Mouse (Mus musculus) adrenal gland, postnatal 25 days (tissue): ENCODE data around the gene Zfp775. TPM values are rescaled to one million over a fixed set of nuclear protein-coding genes. Genes with fewer than 3 reads are reported as not detected.

ENCODE experiments used
- DNase-seq: peaks from one replicate; pipeline ENCODE4 v3.0.0; 2021; ENCODE audit warnings: mixed read lengths
- long read RNA-seq: library from polyadenylated mRNA; stranded (forward); transcript quantifications from one replicate; pipeline ENCODE4 v2.0.0, GENCODE M21; 2021
- total RNA-seq: library from RNA; stranded (reverse); gene quantifications from 2 replicates; pipeline ENCODE4 v1.2.3, GENCODE M21; 2021

Zfp775 gene
- 8.2 and 15.4 TPM in 2 replicates for total RNA-seq
- long read RNA-seq, full-length matches to known transcripts = 27 of 27 reads
- long read RNA-seq, partial matches to known transcripts = 0 of 27 reads
- long read RNA-seq, other reads (novel, unspliced or antisense) = 0 of 27 reads

DNA sequence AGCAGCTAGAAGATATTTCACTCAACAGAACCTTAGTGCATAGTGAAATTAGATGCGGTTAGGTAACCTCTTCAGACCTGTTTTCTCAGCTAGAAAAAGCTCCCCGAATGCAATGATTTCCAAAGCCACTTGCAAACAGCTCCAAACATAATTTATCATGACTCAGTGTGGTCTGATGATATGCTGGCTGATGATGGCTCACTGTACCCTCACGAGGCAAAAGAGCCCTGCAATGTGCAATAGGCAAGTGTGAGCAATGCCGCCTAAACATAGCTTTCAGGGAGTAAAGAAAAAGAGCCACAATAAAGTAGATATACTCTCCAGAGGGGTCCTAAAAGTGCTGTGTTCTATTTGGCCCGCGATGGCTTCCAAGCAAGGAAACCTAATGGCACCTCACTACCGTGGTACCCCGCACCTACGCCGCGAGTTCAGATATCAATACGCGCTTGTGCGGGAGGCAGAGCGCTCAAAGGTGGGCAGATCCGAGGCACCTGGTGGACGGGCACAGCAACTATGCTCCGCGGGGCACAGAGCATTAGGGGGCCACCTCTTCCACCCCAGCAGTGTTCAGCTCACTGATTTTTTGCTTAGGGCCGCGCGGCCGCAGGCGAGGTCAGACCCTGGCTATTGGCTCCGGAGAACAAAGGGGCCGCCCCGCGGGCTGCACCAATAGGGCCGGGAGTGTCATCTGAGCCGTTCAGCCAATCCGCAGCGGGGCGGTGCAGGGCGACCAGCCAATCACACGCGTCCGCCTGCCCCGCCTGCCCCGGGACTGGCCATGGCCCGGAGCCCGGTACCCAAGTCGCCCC lies at the start of gene Zfp775:
Gene Zfp775, plus strand, starts transcription at position 793 of the 809 bp plus-strand sequence.
- peak; percentile 98 for DNase-seq

DNA sequence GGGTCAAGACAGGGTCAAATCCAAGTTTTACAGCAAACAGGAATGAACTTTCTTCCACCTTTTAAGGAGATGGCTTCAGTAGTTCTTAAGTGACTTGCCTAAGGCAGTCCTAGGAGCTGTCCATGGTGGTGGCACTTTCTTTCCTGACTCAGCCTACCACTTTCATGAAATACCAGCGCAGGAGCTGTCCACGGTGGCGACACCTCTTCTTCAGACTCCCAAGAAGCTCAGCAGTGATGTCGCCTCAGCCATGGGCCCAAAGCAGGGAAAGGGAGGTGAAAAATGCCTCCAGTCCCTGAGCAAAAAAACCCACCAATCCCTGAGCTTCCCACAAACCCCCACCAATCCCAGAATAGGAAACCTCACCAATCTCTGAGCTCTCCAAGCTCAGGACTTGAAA lies 48.9 kb upstream of the Zfp775 start:
- peak; percentile 46 for DNase-seq

DNA sequence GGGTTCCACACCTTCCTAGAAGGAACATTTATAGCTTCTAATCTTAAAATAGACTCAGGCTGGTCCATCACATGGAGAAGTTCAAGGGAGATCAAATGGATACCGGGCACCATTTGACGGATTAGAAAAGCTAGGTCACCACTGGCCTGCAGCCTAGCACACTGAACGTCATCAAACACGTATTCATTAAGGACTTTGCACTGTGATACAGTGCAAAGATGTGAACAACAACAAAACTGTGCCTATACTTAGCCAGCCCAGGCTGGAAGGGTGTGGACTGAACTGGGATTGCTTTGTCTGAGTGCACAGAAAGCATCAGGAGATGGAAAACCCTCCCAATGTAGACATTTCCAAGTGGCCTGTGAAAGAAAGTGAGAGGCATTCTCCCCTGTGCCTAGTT lies 48.0 kb upstream of the Zfp775 start:
- no peak for DNase-seq

DNA sequence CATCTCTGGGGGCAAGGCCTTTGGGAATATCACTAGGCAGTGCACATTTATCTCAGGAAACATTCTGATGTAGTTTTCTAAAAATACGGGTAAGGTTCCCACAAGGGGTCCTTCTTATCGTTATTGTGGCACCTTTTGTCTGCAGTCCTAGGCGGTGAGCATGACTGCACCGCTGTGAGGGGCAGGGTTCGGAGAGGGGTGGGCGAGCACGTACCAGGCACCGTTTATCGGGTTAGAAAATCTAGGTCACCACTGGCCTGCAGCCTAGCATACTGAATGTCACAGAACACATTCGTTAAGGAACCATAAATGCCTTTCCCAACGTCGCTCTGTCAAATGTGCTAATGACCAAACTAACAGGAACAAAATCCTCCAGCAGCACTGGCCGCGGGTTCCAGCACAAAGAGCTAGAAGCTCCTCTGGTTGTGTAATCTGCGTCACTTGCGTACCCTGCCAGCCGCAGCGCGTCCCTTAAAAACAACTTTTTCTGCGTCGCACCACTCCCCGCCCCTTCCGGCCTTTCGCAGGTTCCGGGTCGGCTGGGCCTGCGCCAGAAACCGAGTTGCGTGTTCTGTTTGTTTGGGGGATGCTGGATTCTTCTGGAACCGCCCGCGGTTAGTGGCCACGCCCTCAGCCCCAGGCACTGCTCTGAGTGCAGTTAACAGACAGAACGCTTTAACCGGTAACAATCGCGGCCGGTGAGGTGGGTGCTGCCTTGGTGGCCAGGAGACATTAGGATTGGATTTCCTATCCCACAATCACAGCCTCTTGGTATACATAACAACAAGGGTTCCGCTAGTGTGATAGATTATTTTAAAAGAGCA lies 47.4 kb upstream of the Zfp775 start, which contains the start of gene Lrrc61:
Gene Lrrc61, plus strand, starts transcription at position 517 of the 824 bp plus-strand sequence.
- DNase-seq = peak; percentile 99

DNA sequence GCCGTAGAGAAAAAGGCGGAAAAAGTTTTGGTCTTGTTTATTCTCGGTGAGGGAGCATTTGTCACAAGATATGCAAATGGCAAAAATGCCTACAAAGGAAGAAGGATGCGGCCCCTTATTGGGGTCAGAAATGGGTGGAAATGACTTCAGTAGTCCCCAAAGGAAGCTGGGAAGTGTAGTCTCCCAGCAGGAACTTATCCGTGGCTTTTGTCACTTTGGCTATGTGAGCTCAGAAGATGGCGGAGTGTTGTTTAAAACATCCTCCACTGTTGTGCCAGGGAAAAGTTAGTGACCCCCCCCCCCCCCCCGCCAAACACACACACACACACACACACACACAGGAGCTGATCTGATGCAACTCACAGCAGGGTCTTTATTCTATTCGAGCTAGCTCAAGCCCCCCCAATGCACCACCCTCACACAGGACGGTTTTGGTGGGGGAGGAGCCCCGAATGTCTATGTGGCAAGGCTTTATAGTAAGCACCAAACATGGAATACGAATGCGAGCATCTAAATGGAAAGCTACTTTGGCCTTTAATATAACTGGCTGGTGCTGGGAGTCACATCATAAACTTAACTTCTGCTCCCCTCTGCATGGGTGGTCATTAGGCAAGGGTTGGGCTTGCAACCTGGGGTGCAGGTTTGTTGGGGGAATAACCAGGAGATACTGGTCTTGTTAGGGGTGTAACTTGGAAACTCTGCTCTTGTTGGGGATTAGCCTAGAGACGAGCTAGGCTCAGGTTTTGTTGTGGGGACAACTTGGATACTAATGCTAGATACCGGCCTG lies 46.6 kb upstream of the Zfp775 start:
- DNase-seq = no peak

DNA sequence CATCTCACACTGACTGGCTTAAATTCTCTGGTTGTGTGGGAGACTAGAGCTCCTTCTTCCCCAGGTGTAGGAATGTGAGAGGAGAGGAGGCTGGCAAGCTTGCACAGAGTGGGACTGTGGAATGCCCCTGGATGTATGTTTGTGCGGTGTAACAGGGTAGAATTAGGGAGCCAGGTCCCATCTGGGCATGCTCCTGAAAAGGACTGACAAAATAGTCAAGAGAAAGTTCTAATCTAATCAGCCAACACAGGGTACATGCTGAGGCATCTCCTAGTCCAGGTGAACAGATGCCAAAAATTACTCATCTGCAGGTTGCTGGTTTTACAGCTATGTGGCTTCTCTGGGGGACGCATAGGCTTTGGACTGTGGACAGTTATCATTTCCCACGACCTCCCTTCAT lies 45.9 kb upstream of the Zfp775 start:
- DNase-seq = no peak

DNA sequence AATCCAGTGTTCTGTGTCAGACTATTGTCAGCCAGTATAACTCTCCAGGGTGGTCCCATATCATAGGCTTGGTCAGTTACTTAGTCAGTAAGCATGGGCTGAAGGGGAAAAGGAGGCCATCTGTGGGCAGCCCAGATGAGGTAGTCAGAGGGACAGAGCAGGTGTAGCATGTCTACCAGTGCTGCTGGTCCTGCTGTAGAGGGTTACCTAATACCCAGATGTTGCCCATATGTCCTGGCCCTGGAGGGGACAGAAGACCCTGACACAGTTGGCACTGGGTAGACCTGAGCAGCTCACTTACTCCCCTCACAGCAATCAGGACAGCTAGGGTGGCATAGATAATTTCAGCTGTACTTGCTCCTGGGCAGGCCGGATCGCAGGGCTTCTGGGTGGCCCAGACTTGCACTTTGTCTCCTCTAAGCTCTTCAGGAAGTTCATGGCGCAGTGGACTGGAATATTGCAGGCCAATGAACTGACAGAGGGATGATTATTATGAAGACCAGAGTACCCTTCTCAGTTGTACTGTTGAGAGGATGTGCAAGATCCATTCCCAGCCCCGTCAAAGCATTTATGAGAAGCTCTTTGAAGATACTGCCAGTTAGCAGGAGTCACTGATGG lies 36.1 kb upstream of the Zfp775 start:
- DNase-seq = no peak

DNA sequence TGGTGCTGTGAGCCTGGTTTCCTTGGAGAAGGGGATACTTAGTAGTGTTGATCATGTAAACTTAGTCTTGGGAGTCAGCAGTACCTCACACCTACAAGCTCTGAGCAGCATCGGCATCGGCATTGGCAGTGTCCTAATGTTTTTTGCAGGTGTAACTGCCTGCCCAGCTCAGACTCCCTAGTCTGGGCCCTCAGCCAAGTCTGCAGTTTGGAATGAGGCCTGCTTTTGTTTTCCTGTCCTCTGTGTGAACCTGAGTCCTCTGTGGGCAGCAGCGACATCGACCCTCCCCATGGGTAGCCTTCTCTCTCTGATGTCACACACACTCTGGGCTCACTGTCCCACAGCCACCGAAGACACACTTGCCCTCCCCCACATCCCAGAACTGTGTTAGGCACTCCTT lies 35.6 kb upstream of the Zfp775 start:
- peak; percentile 69 for DNase-seq

DNA sequence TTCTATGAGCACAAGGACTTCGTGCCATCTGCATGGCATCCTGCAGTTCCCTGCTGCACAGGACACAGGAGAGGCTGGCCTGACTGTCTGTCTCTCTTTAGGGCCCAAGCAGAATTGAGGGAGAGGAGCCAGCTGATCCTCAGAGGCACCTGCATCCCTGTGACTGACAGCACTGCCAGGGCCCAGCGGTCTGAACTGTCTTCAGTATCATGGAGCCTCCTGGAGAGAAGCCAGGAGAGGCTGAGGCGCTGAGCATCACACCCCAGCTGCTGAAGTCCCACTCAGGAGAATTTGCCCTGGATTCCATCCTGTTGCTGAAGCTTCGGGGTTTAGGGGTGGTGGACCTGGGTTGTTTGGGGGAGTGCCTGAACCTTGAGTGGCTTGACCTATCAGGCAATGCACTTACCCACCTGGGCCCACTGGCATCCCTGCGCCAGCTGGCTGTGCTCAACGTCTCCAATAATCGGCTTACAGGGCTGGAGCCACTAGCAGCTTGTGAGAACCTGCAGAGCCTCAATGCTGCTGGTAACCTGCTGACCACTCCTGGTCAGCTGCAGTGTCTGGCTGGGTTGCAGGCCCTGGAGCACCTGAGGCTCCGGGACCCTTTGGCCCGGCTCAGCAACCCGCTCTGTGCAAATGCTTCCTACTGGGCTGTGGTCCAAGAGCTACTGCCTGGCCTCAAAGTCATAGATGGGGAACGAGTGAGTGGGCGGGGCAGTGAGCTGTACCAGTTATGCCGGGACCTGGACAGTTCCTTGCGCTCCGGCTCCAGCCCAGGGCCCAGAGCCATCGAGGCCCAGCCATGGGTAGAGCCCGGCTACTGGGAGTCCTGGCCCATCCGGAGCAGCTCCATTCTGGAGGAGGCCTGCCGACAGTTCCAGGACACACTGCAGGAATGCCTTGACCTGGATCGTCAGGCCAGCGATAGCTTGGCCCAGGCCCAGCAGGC lies 33.6 kb upstream of the Zfp775 start:
- DNase-seq = peak; percentile 61

DNA sequence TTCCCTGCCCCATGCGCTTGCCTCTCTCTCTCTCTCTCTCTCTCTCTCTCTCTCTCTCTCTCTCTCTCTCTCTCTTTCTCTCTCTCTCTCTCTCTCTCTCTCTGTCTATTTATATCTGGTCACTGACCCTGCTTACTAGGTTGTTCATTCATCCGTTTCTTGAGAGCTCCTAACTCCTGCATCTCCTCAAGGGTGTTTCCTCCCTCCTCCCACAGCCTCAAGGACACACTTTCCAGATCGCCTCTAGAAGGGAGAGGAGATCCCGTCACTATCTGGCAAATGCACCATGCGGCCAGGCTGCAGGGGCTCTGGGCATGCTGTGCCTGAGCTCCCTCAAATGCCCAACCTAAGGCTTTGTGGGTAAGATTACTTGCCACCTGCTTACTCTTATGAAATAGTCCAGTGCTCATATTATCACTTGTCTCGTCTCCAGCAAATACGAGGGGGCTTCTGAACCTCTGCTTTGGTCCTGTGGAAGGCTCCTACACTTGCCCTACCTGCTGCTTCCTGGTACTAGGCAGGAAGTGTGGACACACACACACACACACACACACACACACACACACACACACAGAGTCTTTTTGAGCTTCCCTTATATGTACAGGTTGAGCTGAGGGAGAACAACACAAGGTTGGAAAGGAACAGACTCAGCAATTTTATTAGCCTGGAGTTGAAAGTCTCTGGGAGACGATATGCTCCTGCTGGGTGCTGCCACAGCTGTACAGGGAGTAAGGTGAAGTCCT lies 32.6 kb upstream of the Zfp775 start:
- no peak for DNase-seq

DNA sequence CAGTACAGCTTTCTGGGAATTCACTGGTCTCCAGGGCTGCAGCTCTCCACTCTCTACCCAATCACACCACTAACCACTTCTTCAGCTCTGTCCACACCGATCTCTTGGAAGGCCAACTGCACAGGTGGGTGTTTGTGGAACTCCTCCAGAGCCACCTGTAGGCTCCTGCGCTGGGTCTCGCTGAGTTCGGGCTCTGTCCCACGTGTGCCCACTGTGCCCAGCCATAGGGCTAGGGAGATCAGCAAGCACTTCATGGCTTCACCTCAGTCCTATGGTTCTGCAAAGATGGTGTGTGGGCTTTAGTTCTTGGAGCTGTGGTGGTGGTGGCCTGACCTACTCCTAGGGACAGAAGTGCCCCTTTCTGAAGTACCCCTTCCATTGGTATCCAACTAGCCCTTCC lies 29.8 kb upstream of the Zfp775 start:
- DNase-seq = no peak

DNA sequence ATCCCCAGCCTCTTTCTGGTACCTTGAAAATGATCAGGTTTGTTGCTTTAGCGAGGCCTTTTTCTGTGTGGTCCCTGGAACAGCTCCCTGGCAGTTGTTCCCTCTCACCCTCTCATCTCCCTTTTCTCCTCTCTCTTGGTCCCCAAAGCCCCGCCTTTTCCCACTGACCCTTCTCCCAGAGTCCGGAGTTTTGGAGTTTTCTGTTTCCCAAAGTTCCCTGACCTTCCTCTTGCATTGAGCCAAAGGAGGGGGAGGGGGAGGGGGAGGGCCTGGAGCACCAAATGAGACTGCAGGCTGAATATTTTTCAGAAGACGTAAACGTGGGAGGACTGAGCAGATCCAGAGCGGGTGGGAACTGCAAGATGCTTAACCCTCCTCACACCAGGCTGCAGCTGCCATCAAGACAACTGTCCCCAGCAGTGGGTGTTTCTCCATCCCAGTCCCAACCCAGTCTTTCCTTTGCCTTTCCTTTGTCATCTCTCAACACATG lies 29.2 kb upstream of the Zfp775 start, which contains the start of gene Rarres2:
Gene Rarres2, minus strand, starts transcription at position 218 of the 490 bp plus-strand sequence.
- DNase-seq = no peak

DNA sequence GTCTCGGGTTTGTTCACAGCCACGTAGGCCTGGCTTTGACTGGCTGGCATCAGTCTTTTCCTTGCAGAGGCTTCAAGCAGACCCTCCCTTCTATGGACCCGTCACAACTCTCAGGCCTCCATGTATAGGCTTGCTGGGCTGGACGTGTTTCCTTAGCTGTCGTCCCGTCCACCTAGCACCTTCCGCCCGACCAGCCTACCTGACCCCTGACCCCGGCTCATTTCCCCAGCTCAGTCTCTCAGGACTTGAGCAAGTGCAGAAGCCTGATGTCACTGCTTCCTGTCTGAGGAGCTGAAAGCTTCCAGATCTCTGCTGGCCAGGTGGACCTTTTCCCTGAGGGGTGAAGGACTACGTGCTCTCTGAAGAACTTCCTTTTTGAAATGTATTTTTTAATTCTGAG lies 28.6 kb upstream of the Zfp775 start:
- DNase-seq = no peak

DNA sequence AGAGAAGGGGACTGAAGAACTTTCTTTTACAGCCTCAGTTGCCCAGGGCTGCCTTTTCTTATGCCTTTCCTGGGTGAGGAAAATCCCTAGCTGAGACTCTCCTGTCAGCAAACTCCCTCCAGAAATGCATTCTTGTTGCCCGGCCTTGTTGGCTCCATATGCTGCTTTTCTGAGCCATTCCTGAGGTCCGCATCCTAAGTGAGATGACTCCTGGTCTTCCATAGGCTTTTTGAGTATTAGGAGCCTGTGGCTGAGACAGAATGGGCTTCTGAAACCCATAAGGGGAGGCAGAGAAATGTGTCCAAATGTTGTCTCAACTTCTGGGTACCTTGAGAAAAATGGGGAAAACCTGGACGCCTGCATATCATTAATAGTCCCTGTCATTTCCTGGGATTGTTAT lies 27.9 kb upstream of the Zfp775 start:
- DNase-seq = no peak

DNA sequence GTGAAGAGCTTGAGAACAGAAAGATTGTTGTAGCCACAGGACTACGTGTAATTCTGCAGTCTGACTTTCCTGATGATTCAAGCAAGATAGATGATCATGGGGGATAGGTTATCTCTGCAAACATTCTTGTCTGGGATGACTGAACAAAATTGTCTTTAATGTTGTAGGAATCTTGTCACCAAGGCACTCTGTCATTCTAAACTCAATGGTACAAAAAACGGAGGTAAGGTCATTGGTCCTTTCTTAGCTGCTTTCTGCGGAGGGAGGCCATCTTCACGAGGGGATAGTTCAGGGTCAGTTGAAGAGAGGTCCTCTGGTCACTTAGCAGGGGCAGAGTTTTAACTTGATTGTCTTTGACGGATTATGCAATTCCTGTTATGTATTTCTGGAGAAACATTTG lies 23.1 kb upstream of the Zfp775 start:
- no peak for DNase-seq

DNA sequence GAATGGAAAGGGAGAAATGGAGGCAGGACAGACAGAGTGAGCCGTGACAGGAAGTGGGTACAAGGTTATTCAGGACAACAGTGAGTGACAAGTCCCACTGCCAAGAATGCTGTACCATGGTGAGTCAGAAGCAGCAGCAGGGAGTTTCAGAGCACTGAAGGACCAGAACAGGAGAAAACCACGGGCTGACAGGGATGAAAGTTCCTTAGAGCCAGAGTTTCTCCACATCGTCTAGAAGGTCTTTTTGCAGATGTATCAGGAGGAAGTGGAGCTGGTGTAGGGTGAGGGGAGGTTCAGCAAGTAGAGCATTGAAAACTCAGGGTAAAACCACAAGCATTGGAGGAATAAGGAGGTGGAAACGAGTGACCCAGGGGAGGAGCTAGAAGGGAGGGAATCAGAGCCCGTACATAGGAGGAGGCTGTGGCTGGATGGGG lies 22.6 kb upstream of the Zfp775 start:
- no peak for DNase-seq

DNA sequence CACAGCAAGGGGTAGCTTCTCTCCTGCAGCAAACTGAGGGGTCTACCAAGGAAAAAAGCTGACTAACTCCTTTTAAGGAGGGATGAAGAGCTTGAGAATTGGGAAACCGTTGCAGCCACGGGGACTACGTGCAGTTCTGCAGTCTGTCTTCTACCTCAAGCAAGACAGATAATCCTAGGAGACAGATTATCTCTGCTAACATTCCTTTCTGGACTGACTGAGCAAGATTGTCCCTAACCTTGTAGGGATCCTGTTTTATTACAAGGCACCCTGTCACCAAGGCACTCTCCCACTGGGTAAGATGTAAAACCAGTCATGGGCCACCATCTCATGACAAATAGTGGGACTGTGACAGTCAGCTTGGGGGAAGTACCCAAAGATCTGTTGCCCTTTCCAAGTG lies 20.6 kb upstream of the Zfp775 start:
- DNase-seq = no peak

DNA sequence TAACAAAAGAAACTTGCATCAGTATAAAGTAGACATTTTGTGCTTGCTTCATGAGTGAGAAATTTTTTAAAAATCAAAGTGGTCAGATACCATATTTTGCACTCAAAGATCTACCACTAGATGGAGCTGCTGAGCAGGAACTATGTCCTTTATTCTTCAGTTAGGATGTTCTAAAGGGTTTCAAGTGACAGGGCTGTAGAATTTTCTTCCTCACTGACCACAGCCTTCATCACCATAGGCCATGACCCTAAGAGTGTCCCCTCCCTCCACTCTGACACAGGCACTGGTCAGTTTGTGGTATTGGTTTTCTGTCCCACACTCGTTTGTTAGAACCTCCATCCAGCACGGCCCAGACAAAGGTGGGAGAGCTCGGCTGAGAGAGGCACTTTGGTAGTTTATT lies 19.8 kb upstream of the Zfp775 start:
- DNase-seq = no peak

DNA sequence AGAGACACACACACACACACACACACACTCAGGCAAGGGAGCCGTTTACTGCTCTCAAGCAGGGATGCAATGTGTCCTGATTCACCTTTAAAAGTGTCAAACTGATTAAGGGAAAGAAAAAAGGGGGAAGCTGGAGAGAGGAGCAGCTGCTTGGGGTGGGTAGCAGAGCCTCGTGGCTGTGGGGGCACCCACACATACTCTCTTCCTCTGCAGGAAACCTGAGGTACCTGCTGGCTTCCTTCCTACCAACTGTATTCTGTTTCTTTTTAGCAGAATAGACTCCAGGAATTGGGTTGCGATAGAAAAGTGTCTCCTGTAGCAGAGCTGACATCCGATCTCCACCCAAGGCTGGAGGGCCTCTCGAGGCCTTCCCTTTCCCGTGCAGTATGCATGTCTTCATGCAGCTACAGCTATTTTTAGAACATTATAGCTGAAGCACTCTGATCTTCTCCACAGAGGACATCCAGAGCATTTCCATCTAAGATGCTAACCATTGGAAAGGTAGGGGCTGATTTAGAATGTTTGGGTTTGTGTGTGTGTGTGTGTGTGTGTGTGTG lies 12.6 kb upstream of the Zfp775 start, which contains the start of gene Gm45021:
Gene Gm45021, plus strand, starts transcription at position 417 of the 557 bp plus-strand sequence.
- no peak for DNase-seq
